8 mouse cellular contexts compared by ENCODE assay signal in genomic region chr14:18271666-18272065, GRCm38 (mm10). TPM values are rescaled to one million over a fixed set of nuclear protein-coding genes. Genes with fewer than 3 reads are reported as not detected.
DNase-seq lines count a peak whose midpoint lies in the region; ATAC-seq and TF ChIP-seq lines count a peak whose summit lies in the region.

No protein-coding gene starts in this region.

- TF ChIP-seq POLR2A in bone marrow, adult 2 months (IDR thresholded peaks at IDR 0.05; ENCODE audit: borderline replicate concordance, control insufficient read depth, low read depth, low read length) = no peak

- H3K27me3 ChIP-seq in heart, embryonic 14.5 days (ENCODE audit: control insufficient read depth, insufficient read depth, low read length) = no peaks in the 10 kb centered on the region
- no peaks in the 10 kb centered on the region for H3K27me3 ChIP-seq in hindbrain, embryonic 11.5 days (ENCODE audit: control insufficient read depth, insufficient read depth, low read length)
- H3K27me3 ChIP-seq in midbrain, embryonic 13.5 days = no peaks in the 10 kb centered on the region

- H3K27ac ChIP-seq in heart, embryonic 14.5 days (replicated peaks in 1 of 2; ENCODE audit: control insufficient read depth in 1 of 2, insufficient read depth in 1 of 2, low read depth in 2 of 2, low read length in 2 of 2) = peak overlapping the region in 1 of 2 experiments; percentile 77; a peak in 2 of 4 replicates
- H3K27ac ChIP-seq in bone marrow, adult 2 months (ENCODE audit: control insufficient read depth, insufficient read depth, low read depth, low read length, poor library complexity) = no peak overlapping the region
- no peak overlapping the region for H3K27ac ChIP-seq in hindbrain, embryonic 11.5 days (ENCODE audit: low read depth, low read length)
- H3K27ac ChIP-seq in midbrain, embryonic 13.5 days = no peak overlapping the region

- peak overlapping the region; percentile 83 for H3K4me2 ChIP-seq in heart, embryonic 14.5 days (ENCODE audit: low read length)
- H3K4me2 ChIP-seq in hindbrain, embryonic 11.5 days (replicated peaks; ENCODE audit: low read depth, low read length) = peak overlapping the region; percentile 54
- H3K4me2 ChIP-seq in midbrain, embryonic 13.5 days (replicated peaks) = peak overlapping the region; percentile 66

- H3K4me3 ChIP-seq in heart, embryonic 14.5 days (ENCODE audit: control insufficient read depth in 1 of 2, insufficient read depth in 1 of 2, low read depth in 1 of 2, low read length in 2 of 2) = peak overlapping the region; percentile 74 to 91; a peak in 3 of 4 replicates
- H3K4me3 ChIP-seq in bone marrow, adult 2 months (replicated peaks; ENCODE audit: control insufficient read depth, low read depth, low read length) = peak overlapping the region; percentile 33
- peak overlapping the region; percentile 94 for H3K4me3 ChIP-seq in hindbrain, embryonic 11.5 days (ENCODE audit: low read depth, low read length)
- peak overlapping the region; percentile 90 for H3K4me3 ChIP-seq in midbrain, embryonic 13.5 days (replicated peaks)

- no peak for DNase-seq in heart, adult 8-10 months (ENCODE audit: low spot score)
- no peak for DNase-seq in hindbrain, embryonic 11.5 days (ENCODE audit: low spot score)
- DNase-seq in layer of hippocampus, adult 9-11 months = no peak
- DNase-seq in frontal cortex, postnatal 14 days (ENCODE audit: low spot score in 2 of 2) = no peak
- DNase-seq in kidney, postnatal 14 days = no peak

- no peak for TF ChIP-seq CTCF in bone marrow, adult 2 months (IDR thresholded peaks at IDR 0.05; ENCODE audit: control insufficient read depth, insufficient read depth, low read length)

- H3K9ac ChIP-seq in heart, embryonic 14.5 days (ENCODE audit: low read length) = peak overlapping the region; percentile 86
- H3K9ac ChIP-seq in hindbrain, embryonic 11.5 days (ENCODE audit: low read depth, low read length) = peak overlapping the region; percentile 37; the same call in 1 of the 2 replicates
- peak overlapping the region; percentile 74 for H3K9ac ChIP-seq in midbrain, embryonic 13.5 days (replicated peaks)

- no peak for ATAC-seq in heart, embryonic 14.5 days (ENCODE audit: insufficient number of reproducible peaks, insufficient read depth, low FRiP score, low read depth)
- 0 out of 2 replicates have a peak, but pooled peaks have one; percentile 8 for ATAC-seq in hindbrain, embryonic 11.5 days (ENCODE audit: low FRiP score)
- ATAC-seq in midbrain, embryonic 13.5 days = no peak

- H3K9me3 ChIP-seq in heart, embryonic 14.5 days (ENCODE audit: control insufficient read depth, low read length) = no peaks in the 10 kb centered on the region
- H3K9me3 ChIP-seq in hindbrain, embryonic 11.5 days (ENCODE audit: control insufficient read depth, low read length) = no peaks in the 10 kb centered on the region
- no peaks in the 10 kb centered on the region for H3K9me3 ChIP-seq in midbrain, embryonic 13.5 days

- H3K4me1 ChIP-seq in heart, embryonic 14.5 days (ENCODE audit: control insufficient read depth in 2 of 2, insufficient read depth in 2 of 2, low read length in 2 of 2) = peaks cover 0 to 12% of the 10 kb centered on the region in 2 experiments; a peak in 2 of 4 replicates
- no peaks in the 10 kb centered on the region; the same call in 1 of the 2 replicates for H3K4me1 ChIP-seq in bone marrow, adult 2 months (ENCODE audit: control insufficient read depth, insufficient read depth, low read length)
- H3K4me1 ChIP-seq in hindbrain, embryonic 11.5 days (replicated peaks; ENCODE audit: control insufficient read depth, insufficient read depth, low read length) = 0 out of 2 replicates have a peak, but pooled peaks cover 2% of the 10 kb centered on the region
- H3K4me1 ChIP-seq in midbrain, embryonic 13.5 days (replicated peaks) = peaks cover 26% of the 10 kb centered on the region

- 4% methylated on average over 7 of the region's 7 CpGs for WGBS in heart, embryonic 14.5 days
- WGBS in bone marrow, adult 2 months = 6% methylated on average over 7 of the region's 7 CpGs
- 10% methylated on average over 5 of the region's 7 CpGs for WGBS in hindbrain, embryonic 11.5 days
- WGBS in midbrain, embryonic 13.5 days = 11% methylated on average over 7 of the region's 7 CpGs

- peaks cover 28% of the 10 kb centered on the region for H3K36me3 ChIP-seq in heart, embryonic 14.5 days (ENCODE audit: control insufficient read depth, insufficient read depth, low read length)
- H3K36me3 ChIP-seq in hindbrain, embryonic 11.5 days (ENCODE audit: control insufficient read depth, insufficient read depth, low read length) = 0 out of 2 replicates have a peak, but pooled peaks cover 3% of the 10 kb centered on the region
- H3K36me3 ChIP-seq in midbrain, embryonic 13.5 days = peaks cover 18% of the 10 kb centered on the region

RNA-seq across cellular contexts. Expression of gene Rpl15, which starts 0.5 kb away (rescaled TPM):
- polyA plus RNA-seq in heart, embryonic 14.5 days (2014; fragmentation: Nextera tagmentation; extraction: Ambion mirVana) = 311 and 327 TPM in 2 replicates
- total RNA-seq in heart, adult 8-10 months (2022) = 100 to 1,000 TPM; 507 to 588 (median 548) TPM
- 129 and 288 TPM in 2 replicates for polyA plus RNA-seq in bone marrow, adult 2 months (2011; ENCODE audit: insufficient read depth, insufficient read length, low replicate concordance, missing spikeins)
- polyA plus RNA-seq in hindbrain, embryonic 11.5 days (2014; fragmentation: Nextera tagmentation; extraction: Ambion mirVana) = 400 and 415 TPM in 2 replicates
- polyA plus RNA-seq in midbrain, embryonic 13.5 days (2015; fragmentation: Nextera tagmentation; extraction: Ambion mirVana) = 322 and 334 TPM in 2 replicates

RNA-seq across cellular contexts. Expression of gene Nkiras1, which starts 0.7 kb away (rescaled TPM):
- polyA plus RNA-seq in heart, embryonic 14.5 days (2014; fragmentation: Nextera tagmentation; extraction: Ambion mirVana) = 18.4 and 21.1 TPM in 2 replicates
- 10 to 100 TPM; 31.4 to 43.7 (median 36.6) TPM for total RNA-seq in heart, adult 8-10 months (2022)
- polyA plus RNA-seq in bone marrow, adult 2 months (2011; ENCODE audit: insufficient read depth, insufficient read length, low replicate concordance, missing spikeins) = 7.7 and 15.0 TPM in 2 replicates
- polyA plus RNA-seq in hindbrain, embryonic 11.5 days (2014; fragmentation: Nextera tagmentation; extraction: Ambion mirVana) = 17.0 and 20.2 TPM in 2 replicates
- polyA plus RNA-seq in midbrain, embryonic 13.5 days (2015; fragmentation: Nextera tagmentation; extraction: Ambion mirVana) = 32.2 and 32.8 TPM in 2 replicates

RNA-seq across cellular contexts. Expression of gene Nr1d2, which starts 32.7 kb away (rescaled TPM):
- 17.1 and 17.6 TPM in 2 replicates for polyA plus RNA-seq in heart, embryonic 14.5 days (2014; fragmentation: Nextera tagmentation; extraction: Ambion mirVana)
- 100 to 1,000 TPM in 2 of 4 experiments, 10 to 100 TPM in 2; 68.8 to 111 (median 99.4) TPM for total RNA-seq in heart, adult 8-10 months (2022)
- 2.7 and 8.7 TPM in 2 replicates for polyA plus RNA-seq in bone marrow, adult 2 months (2011; ENCODE audit: insufficient read depth, insufficient read length, low replicate concordance, missing spikeins)
- polyA plus RNA-seq in hindbrain, embryonic 11.5 days (2014; fragmentation: Nextera tagmentation; extraction: Ambion mirVana) = 4.3 and 4.8 TPM in 2 replicates
- polyA plus RNA-seq in midbrain, embryonic 13.5 days (2015; fragmentation: Nextera tagmentation; extraction: Ambion mirVana) = 4.0 and 5.1 TPM in 2 replicates

RNA-seq across cellular contexts. Expression of gene Ube2e1, which starts 60.0 kb away (rescaled TPM):
- polyA plus RNA-seq in heart, embryonic 14.5 days (2014; fragmentation: Nextera tagmentation; extraction: Ambion mirVana) = 15.0 and 19.3 TPM in 2 replicates
- total RNA-seq in heart, adult 8-10 months (2022) = 10 to 100 TPM; 37.6 to 46.9 (median 40.8) TPM
- polyA plus RNA-seq in bone marrow, adult 2 months (2011; ENCODE audit: insufficient read depth, insufficient read length, low replicate concordance, missing spikeins) = 11.4 and 29.5 TPM in 2 replicates
- polyA plus RNA-seq in hindbrain, embryonic 11.5 days (2014; fragmentation: Nextera tagmentation; extraction: Ambion mirVana) = 67.4 and 81.9 TPM in 2 replicates
- 219 TPM in 2 replicates for polyA plus RNA-seq in midbrain, embryonic 13.5 days (2015; fragmentation: Nextera tagmentation; extraction: Ambion mirVana)

Comparison
In these comparisons a context has a peak if more than half of its experiments do, and no peak if none do; other contexts are left out.
1. H3K4me3 ChIP-seq: peak in every context shown above with its lines; median percentile 94 in hindbrain, embryonic 11.5 days; 90 in midbrain, embryonic 13.5 days; 82 in heart, embryonic 14.5 days; 33 in bone marrow, adult 2 months.